Mouse (Mus musculus) activated CD4-positive, CD25-positive, alpha-beta regulatory T cell, adult 4 months (primary cell): ENCODE results near the gene Ube2f. TPM values are rescaled to one million over a fixed set of nuclear protein-coding genes. Genes with fewer than 3 reads are reported as not detected.

Source experiments
- ATAC-seq: one replicate; pipeline ENCODE4 v1.8.0; 2017
- polyA plus RNA-seq, 2 experiments: library from polyadenylated mRNA; unstranded; fragments of 100-300 nt; shearing (Covaris generic); gene quantifications; one replicate each; pipeline ENCODE4 v1.2.1; 2017

Ube2f gene
- polyA plus RNA-seq, 2 experiments from 2014 or later, result 74.4 to 95.6 TPM

- ATAC-seq, result no peak
These were observed 49.1 kb downstream of the Ube2f start for GRCm38 (mm10) chr1:91299026-91299706.

DNA sequence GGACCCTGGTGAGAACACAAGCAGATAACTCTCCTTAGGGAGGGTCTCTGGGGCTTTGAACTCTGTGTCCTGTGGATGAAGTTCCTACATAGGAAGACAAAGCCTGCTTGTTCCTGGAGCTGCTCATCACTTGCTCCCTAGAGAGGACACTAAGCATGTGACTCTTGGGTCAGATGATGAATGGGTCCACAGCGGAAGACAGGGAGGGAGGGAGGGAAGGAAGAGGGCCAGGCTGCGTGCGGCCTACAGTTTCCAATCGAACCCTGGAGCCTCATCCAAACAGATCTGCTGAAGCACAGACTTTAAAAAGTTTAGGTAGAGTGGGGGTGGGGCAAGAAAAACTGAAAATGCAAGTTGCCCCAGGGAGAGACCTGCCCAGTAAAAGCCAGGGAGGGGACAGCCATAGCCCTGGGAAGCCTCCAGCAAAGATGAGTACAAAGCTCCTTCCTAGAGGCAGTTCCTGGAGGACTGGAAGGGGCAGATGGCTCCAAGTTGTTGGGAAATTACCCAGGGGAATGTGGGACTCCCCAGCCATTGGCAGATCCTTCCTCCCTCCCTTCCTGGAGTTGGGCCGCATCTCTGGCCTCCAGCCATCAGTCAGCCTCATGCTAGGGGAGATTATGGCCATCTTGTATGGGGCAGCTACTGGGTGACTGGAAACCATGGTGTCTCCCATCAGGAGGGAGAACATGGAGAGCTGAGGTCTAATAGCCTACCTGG is 49.8 kb downstream of the Ube2f start:
- ATAC-seq, result no peak

GRCm38 (mm10) chr1:91301206-91301920 is 51.3 kb downstream of the Ube2f start:
- no peak for ATAC-seq

DNA sequence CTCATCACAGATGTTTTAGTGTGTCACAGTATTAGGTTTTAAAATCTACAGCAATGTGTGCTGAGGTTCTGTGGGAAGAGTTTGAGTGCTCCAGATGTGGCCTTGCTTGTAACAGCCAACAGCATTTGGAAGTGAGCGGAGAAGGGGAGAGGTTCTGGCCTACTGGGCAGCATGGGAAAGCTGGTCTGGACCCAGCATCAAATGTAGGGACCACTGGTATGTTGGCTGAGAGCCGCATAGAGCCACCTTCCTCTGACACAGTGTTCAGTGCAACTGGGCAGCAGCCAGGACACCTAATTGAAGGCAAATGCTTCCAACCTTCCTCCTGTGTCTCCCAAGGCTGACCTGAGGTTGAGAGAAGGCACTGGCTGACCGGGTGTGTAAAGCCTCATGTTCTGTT is 51.9 kb downstream of the Ube2f start:
- no peak for ATAC-seq

- ATAC-seq, result no peak
These were observed 54.5 kb downstream of the Ube2f start for GRCm38 (mm10) chr1:91304621-91305020.

DNA sequence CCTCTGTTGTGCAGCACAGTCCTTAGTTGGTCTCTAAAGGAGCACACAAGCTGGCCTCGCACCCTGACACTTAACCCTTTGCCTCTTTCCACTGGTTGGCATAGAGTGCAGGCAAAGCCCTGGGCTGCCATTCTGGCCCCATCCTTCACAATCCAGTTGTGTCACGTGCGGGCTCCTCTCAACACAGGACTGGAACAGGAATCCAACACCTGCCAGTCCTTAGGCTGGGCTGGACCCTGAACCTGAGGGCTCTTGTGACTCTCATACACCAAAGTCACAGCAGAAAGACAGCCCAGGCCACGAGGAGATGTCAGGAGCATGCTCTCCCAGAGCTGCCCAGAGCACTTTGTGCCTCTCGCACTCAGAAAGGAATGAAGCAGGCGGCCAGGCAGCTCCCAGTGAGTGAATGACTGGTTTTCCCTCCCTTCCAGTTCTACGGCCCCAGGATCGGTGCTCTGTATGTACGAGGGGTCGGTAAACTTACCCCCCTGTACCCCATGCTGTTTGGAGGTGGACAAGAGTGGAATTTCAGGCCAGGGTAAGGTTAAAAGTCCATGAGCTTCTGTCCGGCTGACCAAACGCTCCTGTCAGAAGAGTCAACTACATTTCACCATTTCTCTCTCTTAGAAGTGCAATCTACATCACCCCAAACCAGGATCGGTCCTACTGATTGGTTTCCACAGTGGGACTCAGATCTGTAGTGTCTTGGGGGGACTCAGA is 59.4 kb downstream of the Ube2f start:
- no peak for ATAC-seq

- no peak for ATAC-seq
These were observed 62.2 kb downstream of the Ube2f start for GRCm38 (mm10) chr1:91312273-91312672.

GRCm38 (mm10) chr1:91313251-91313650 is 63.1 kb downstream of the Ube2f start:
- no peak for ATAC-seq

- no peak for ATAC-seq
These were observed 67.6 kb downstream of the Ube2f start for GRCm38 (mm10) chr1:91317656-91318055.

GRCm38 (mm10) chr1:91321760-91322438 is 71.8 kb downstream of the Ube2f start, which contains the start of gene Espnl:
TSS of gene Espnl (plus strand) at chr1:91322075.
- no peak for ATAC-seq

- ATAC-seq, result no peak
These were observed 74.5 kb downstream of the Ube2f start for GRCm38 (mm10) chr1:91324646-91325045.

DNA sequence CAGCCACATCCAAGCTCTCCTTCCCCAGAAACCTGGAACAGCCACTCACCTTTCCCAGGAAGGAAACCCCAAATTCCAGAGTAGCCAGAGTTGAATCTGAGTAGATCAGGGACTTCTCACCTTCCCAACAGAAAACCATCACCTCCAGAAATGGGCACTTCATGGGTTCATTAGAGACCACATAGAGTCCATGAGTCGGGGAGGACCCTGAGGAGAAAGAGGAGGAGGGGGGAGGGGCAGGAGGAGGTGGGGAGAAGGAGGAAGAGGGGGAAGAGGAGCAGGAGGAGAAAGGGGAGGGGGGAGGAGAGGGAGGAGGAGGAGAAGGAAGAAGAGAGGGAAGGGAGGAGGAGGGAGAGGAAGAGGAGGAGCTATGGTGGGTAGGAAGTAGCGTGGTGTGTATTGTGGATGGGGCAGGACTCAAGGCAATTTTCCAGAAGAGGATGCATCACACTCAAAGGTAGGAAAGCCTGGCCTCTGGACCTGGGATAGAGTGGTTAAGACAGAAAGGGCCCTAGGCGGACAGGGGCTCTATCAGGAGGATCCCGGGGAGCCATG is 75.5 kb downstream of the Ube2f start:
- ATAC-seq, result no peak

GRCm38 (mm10) chr1:91332102-91332501 is 82.0 kb downstream of the Ube2f start:
- ATAC-seq, result no peak

DNA sequence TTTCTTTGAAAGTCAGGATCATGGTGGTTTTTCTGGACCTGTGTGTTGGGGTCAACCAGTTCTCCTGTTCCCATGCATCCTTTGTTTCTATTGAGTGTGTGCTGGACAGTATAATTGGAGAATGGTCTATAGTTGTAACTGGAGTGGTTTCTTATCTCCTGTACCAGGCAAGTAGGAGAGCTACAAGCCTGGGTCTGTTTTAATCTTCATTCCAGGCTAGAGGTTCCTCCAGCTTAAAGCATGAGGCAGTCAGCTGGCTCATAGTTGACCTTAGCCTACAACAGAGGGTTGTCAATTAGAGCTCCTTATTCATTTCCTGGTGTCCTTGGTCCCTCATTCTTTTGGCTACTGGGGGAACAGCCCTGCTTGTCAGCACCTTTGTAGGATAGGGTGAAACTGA is 83.5 kb downstream of the Ube2f start:
- no peak for ATAC-seq

- no peak for ATAC-seq
These were observed 87.3 kb downstream of the Ube2f start for GRCm38 (mm10) chr1:91337355-91337754.

Other genes starting within 250 kb of the Ube2f start
- 1 to 10 TPM; 1.7 TPM for gene Rbm44, start 105.2 kb upstream of the Ube2f start, polyA plus RNA-seq
- 10 to 100 TPM; 25.3 to 30.0 TPM for gene Ramp1, start 70.5 kb upstream of the Ube2f start, polyA plus RNA-seq
- gene Scly, start 48.0 kb downstream of the Ube2f start, polyA plus RNA-seq, result 10 to 100 TPM; 42.0 to 57.3 TPM
- gene Espnl, start 71.8 kb downstream of the Ube2f start, polyA plus RNA-seq, result not detected
- gene Klhl30, start 100.7 kb downstream of the Ube2f start, polyA plus RNA-seq, result not detected
- not detected for gene Erfe, start 116.1 kb downstream of the Ube2f start, polyA plus RNA-seq
- 10 to 100 TPM; 37.7 to 41.9 TPM for gene Ilkap, start 148.5 kb downstream of the Ube2f start, polyA plus RNA-seq
- gene Hes6, start 163.7 kb downstream of the Ube2f start, polyA plus RNA-seq, result 10 to 100 TPM; 14.6 to 17.3 TPM
- gene Per2, start 209.0 kb downstream of the Ube2f start, polyA plus RNA-seq, result under 1 TPM; 0.52 to 0.89 TPM
- 1 to 10 TPM; 3.0 to 3.1 TPM for gene Traf3ip1, start 244.3 kb downstream of the Ube2f start, polyA plus RNA-seq